Mouse (Mus musculus): ENCODE measurements around the gene Bmper.

GRCm38 (mm10) chr9:23436751-23437150 is 213.9 kb downstream of the Bmper start:
- TF ChIP-seq POLR2A (IDR thresholded peaks at IDR 0.05; ENCODE audit: extremely low read depth, insufficient read depth, low read length) (no peak), CTCF (IDR thresholded peaks at IDR 0.05; ENCODE audit: low read depth, low read length) (no peak)

Data from liver, adult 2 months (tissue).